Mouse (Mus musculus) liver, embryonic 16.5 days (tissue): ENCODE results near the gene Disp1. TPM values are rescaled to one million over a fixed set of nuclear protein-coding genes. Genes with fewer than 3 reads are reported as not detected.

Source experiments
- ATAC-seq: fragments of 200-750 bp; cut with Nextera tagmentation; 2 replicates; pipeline ENCODE4 v1.8.0; 2017; ENCODE audit warnings: low read depth, mild to moderate bottlenecking, moderate number of reproducible peaks, moderate library complexity
- H3K27ac ChIP-seq: fragments of 300-500 bp; sonication (generic); 2 replicates; pipeline ENCODE4 v1.5.1; 2014; ENCODE audit warnings: mild to moderate bottlenecking, low read length
- H3K27me3 ChIP-seq: fragments of 300-500 bp; sonication (generic); 2 replicates; pipeline ENCODE4 v1.6.1; 2014; ENCODE audit warnings: low read depth, low read length, mixed read lengths; ENCODE audit not compliant: control insufficient read depth, insufficient read depth
- H3K36me3 ChIP-seq: fragments of 300-500 bp; sonication (generic); 2 replicates; pipeline ENCODE4 v1.6.1; 2014; ENCODE audit warnings: mild to moderate bottlenecking; ENCODE audit not compliant: control insufficient read depth, insufficient read depth
- H3K4me1 ChIP-seq: fragments of 300-500 bp; sonication (generic); 2 replicates; pipeline ENCODE4 v1.6.1; 2014; ENCODE audit warnings: low read depth, low read length, mixed read lengths; ENCODE audit not compliant: control insufficient read depth
- H3K4me2 ChIP-seq: fragments of 300-500 bp; sonication (generic); 2 replicates; pipeline ENCODE4 v1.6.1; 2014; ENCODE audit warnings: low read depth, low read length, mixed read lengths
- H3K4me3 ChIP-seq: fragments of 300-500 bp; sonication (generic); 2 replicates; pipeline ENCODE4 v1.5.1; 2014; ENCODE audit warnings: low read depth, mild to moderate bottlenecking, low read length
- H3K9ac ChIP-seq: fragments of 300-500 bp; sonication (generic); 2 replicates; pipeline ENCODE4 v1.6.1; 2014; ENCODE audit warnings: low read depth, low read length
- H3K9me3 ChIP-seq: fragments of 300-500 bp; sonication (generic); replicated peaks from 2 replicates; pipeline ENCODE4 v1.6.1; 2016; ENCODE audit warnings: low read length; ENCODE audit not compliant: control insufficient read depth
- WGBS: fragments of 180-500 bp; shearing (Covaris S2); extraction: QIAGEN DNeasy Blood & Tissue Kit; methylation state at CpG from one replicate; pipeline ENCODE4 v1.1.7; 2014; ENCODE audit not compliant: insufficient replicate concordance; 5-methylcytosine and 5-hydroxymethylcytosine counted together
- polyA plus RNA-seq: library from polyadenylated mRNA; unstranded; fragments of >200 nt; fragmentation: Nextera tagmentation; extraction: Ambion mirVana; gene quantifications from 2 replicates; pipeline ENCODE4 v1.2.1, GENCODE M21; 2015

Disp1 gene
- polyA plus RNA-seq, 1 experiment from 2014 or later, result 3.3 TPM

DNA sequence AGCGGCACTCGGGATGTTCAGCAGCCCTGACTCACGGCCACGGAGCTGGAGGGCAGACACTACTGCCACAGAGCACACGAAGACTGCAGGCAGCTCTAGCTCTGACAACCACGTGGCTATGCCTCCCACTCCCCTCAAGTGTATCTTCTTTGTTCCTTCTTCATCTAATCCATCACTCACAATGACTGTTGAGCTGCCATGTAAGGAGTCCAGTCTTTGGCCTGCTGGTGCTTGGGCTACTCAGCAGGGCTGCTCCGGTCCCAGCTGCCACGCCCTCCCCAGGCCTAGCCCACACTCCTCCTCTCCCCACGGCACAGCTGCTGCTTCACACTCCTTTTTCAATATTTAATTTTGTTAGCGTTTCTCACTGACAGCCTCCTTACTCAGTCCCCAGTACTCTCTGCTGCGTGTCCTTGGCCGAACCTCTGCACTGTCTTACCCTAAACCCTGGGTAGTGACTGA lies 70.9 kb downstream of the Disp1 start:
- ATAC-seq, result no peak
- Histone ChIP-seq H3K4me1 (peaks cover 5% of the 10 kb centered on the region), H3K4me3 (no peak overlapping the region), H3K27me3 (no peaks in the 10 kb centered on the region), H3K4me2 (no peak overlapping the region), H3K9ac (no peak overlapping the region), H3K9me3 (no peaks in the 10 kb centered on the region), H3K27ac (no peak overlapping the region), H3K36me3 (no peaks in the 10 kb centered on the region)
- WGBS, result 58% methylated on average over 12 of the region's 12 CpGs

- Histone ChIP-seq H3K4me3 (no peak overlapping the region), H3K27me3 (no peaks in the 10 kb centered on the region), H3K36me3 (no peaks in the 10 kb centered on the region), H3K9me3 (no peaks in the 10 kb centered on the region), H3K27ac (no peak overlapping the region), H3K9ac (no peak overlapping the region), H3K4me2 (no peak overlapping the region), H3K4me1 (peaks cover 4% of the 10 kb centered on the region)
- no peak for ATAC-seq
- WGBS, result 38% methylated on average over 5 of the region's 5 CpGs
These were observed 71.7 kb downstream of the Disp1 start for GRCm38 (mm10) chr1:183149571-183150105.

GRCm38 (mm10) chr1:183147438-183147841 lies 73.9 kb downstream of the Disp1 start:
- 7% methylated on average over 5 of the region's 5 CpGs for WGBS
- Histone ChIP-seq H3K36me3 (no peaks in the 10 kb centered on the region), H3K27ac (no peak overlapping the region), H3K4me3 (no peak overlapping the region), H3K9ac (no peak overlapping the region), H3K9me3 (no peaks in the 10 kb centered on the region), H3K4me1 (peaks cover 3% of the 10 kb centered on the region), H3K27me3 (no peaks in the 10 kb centered on the region), H3K4me2 (peak overlapping the region; percentile 19)
- peak; percentile 95 for ATAC-seq

- ATAC-seq, result peak; percentile 25; the same call in 1 of the 2 replicates
These were observed 74.5 kb downstream of the Disp1 start for GRCm38 (mm10) chr1:183146795-183147194.

DNA sequence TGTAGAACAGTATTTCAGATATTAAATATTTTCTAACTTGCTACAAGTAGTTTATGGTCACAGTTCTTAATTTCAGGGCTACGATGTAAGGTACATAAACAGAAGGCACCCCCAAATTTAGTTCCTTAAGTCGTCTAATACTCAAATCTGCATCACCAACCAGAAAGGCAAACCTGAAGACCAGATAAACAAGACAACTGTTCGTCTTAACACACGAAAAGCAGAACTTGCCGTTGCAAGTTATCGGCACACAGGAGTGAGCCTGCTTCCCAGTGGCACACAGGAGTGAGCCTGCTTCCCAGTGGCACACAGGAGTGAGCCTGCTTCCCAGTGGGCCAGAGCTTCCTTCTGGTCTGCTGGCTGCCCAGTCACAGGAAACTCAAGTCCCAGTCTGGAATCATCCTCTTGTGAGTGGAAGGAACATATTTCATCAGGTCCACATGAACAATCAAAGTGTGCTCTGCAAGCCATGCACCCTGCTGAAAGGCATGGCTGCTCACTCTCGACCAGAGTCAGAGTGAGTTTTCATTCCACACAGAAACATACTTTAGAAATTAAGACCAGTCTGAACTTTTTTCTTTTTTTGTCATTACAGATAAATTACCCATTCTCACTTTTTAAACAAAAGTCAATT lies 75.1 kb downstream of the Disp1 start:
- H3K27ac ChIP-seq, result no peak overlapping the region
- no peaks in the 10 kb centered on the region for H3K27me3 ChIP-seq
- H3K4me1 ChIP-seq, result peaks cover 3% of the 10 kb centered on the region
- 16% methylated on average over 7 of the region's 7 CpGs for WGBS
- no peak for ATAC-seq
- H3K9ac ChIP-seq, result peak overlapping the region; percentile 20; the same call in 1 of the 2 replicates
- no peaks in the 10 kb centered on the region for H3K9me3 ChIP-seq
- H3K36me3 ChIP-seq, result no peaks in the 10 kb centered on the region
- H3K4me2 ChIP-seq, result peak overlapping the region; percentile 44
- H3K4me3 ChIP-seq, result peak overlapping the region; percentile 35

More at GRCm38 (mm10) chr1:183146795-183147194, 74.5 kb downstream of the Disp1 start:
- H3K4me2 ChIP-seq, result peak overlapping the region; percentile 44; the same call in 1 of the 2 replicates
- 39% methylated on average over 9 of the region's 9 CpGs for WGBS
- H3K4me3 ChIP-seq, result peak overlapping the region; percentile 35
- no peaks in the 10 kb centered on the region for H3K9me3 ChIP-seq
- no peaks in the 10 kb centered on the region for H3K27me3 ChIP-seq
- H3K27ac ChIP-seq, result no peak overlapping the region
- no peak overlapping the region; the same call in 1 of the 2 replicates for H3K9ac ChIP-seq
- H3K4me1 ChIP-seq, result peaks cover 3% of the 10 kb centered on the region
- no peaks in the 10 kb centered on the region for H3K36me3 ChIP-seq

DNA sequence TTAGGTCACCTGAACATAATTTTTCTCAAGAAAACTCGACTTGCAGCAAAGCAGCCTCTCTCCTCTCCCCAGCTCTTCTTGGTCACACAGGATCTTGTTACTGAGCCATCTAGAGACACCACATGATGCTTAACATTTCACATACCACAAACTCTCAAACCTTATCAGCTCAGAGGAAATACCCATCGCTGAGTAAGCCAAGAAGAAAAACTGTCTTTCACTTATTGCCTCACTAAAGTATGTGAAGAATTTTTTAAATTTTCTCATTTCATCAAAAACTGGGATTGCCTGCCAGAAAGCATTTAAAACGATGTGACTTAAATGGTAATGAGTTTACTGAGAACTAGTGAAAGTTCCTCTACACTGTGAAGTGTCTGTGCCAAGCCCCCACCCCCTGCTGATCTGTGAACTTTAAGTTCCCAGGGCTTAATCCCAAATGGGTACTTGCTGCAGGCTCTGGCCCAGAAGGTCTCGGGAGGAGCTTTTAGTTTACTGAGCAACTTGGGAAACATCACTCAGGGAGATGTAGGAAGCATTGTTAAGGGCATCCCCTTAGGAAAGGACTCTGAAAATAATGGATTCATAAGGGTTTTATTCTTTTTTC lies 76.6 kb downstream of the Disp1 start:
- Histone ChIP-seq H3K4me3 (no peak overlapping the region), H3K27me3 (no peaks in the 10 kb centered on the region), H3K4me1 (peaks cover 3% of the 10 kb centered on the region), H3K36me3 (no peaks in the 10 kb centered on the region), H3K9ac (no peak overlapping the region), H3K9me3 (no peaks in the 10 kb centered on the region), H3K27ac (no peak overlapping the region), H3K4me2 (no peak overlapping the region)
- WGBS, result 19% methylated on average over 4 of the region's 4 CpGs
- no peak for ATAC-seq

DNA sequence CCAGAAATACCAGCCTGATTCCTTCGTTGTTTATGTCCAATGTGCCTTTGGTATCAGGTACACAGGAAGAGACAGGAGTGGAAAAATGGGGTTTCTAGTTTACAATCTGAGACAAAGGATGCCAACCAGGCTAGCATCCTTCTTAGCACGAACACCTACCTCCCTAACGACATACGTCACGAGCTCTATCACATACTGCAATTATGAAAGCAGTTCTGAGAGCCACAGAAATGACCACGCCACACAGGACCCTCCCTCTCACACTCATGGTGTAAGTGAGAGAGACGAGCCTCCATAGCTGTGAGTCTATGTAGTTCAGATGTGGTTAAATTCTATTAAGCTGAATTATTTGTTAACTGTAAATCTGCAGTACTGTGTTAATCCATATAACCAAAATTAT lies 78.1 kb downstream of the Disp1 start:
- ATAC-seq, result no peak
- WGBS, result 72% methylated on average over 7 of the region's 7 CpGs
- Histone ChIP-seq H3K27me3 (no peaks in the 10 kb centered on the region), H3K9me3 (no peaks in the 10 kb centered on the region), H3K27ac (no peak overlapping the region), H3K4me3 (no peak overlapping the region), H3K36me3 (no peaks in the 10 kb centered on the region), H3K4me1 (peaks cover 3% of the 10 kb centered on the region), H3K4me2 (no peak overlapping the region), H3K9ac (no peak overlapping the region)

- Histone ChIP-seq H3K4me2 (no peak overlapping the region), H3K9ac (no peak overlapping the region), H3K4me3 (no peak overlapping the region), H3K27ac (no peak overlapping the region), H3K4me1 (peaks cover 3% of the 10 kb centered on the region), H3K9me3 (no peaks in the 10 kb centered on the region), H3K36me3 (no peaks in the 10 kb centered on the region), H3K27me3 (no peaks in the 10 kb centered on the region)
- no peak for ATAC-seq
- WGBS, result 68% methylated on average over 5 of the region's 5 CpGs
These were observed 78.8 kb downstream of the Disp1 start for GRCm38 (mm10) chr1:183142566-183142965.

- H3K27me3 ChIP-seq, result no peaks in the 10 kb centered on the region
- H3K36me3 ChIP-seq, result no peaks in the 10 kb centered on the region
- H3K4me2 ChIP-seq, result no peak overlapping the region
- no peak overlapping the region for H3K4me3 ChIP-seq
- H3K9me3 ChIP-seq, result no peaks in the 10 kb centered on the region
- H3K27ac ChIP-seq, result no peak overlapping the region
- 63% methylated on average over 2 of the region's 2 CpGs for WGBS
- peaks cover 2% of the 10 kb centered on the region for H3K4me1 ChIP-seq
- H3K9ac ChIP-seq, result no peak overlapping the region
- no peak for ATAC-seq
These were observed 80.0 kb downstream of the Disp1 start for GRCm38 (mm10) chr1:183141329-183141728.
